Mouse (Mus musculus): Measurements from ENCODE around the gene Fblim1.
"Not testable (repeated sequence)": the region's sequence is repeated elsewhere in the genome, so short reads cannot be mapped to it uniquely, and the experiment has no call there.

DNA sequence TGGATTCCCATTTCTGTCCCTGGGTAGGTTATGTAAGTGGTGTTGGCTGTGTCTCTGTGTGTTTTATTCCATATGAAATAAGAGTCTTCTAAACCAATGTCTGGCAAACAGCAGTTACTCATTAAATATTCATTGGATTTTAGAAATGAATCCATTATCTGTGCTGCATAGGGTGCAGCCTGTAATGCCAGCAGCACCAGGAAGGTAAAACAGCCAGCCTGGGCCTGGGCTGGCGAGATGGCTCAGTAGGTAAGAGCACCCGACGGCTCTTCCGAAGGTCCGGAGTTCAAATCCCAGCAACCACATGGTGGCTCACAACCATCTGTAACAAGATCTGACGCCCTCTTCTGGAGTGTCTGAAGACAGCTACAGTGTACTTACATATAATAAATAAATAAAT is 49.7 kb downstream of the Fblim1 start:
- TF ChIP-seq EP300, CTCF (IDR thresholded peaks at IDR 0.05; ENCODE audit: low read depth): not testable (repeated sequence)

Measured in heart, postnatal 0 days (tissue).